Mouse (Mus musculus): Measurements from ENCODE around the gene A3galt2.
A peak's percentile ranks its signal among the peaks of the same experiment; 100 is the strongest.

GRCm38 (mm10) chr4:128776568-128777289, 21.6 kb downstream of the A3galt2 start:
- no peak for TF ChIP-seq POLR2A (IDR thresholded peaks at IDR 0.05; ENCODE audit: low read depth, low read length)
- TF ChIP-seq CTCF (IDR thresholded peaks at IDR 0.05; ENCODE audit: borderline replicate concordance, insufficient read depth, low read length): peak; percentile 81; the same call in 1 of the 2 replicates
